Mouse (Mus musculus) gastrocnemius, postnatal 10 days (tissue): ENCODE data around the gene Lce1i. TPM values are rescaled to one million over a fixed set of nuclear protein-coding genes. Genes with fewer than 3 reads are reported as not detected.
"Not testable (repeated sequence)": the region's sequence is repeated elsewhere in the genome, so short reads cannot be mapped to it uniquely, and the experiment has no call there.

Source experiments
- DNase-seq: peaks from one replicate; pipeline ENCODE4 v3.0.0; 2021; ENCODE audit warnings: mixed read lengths
- long read RNA-seq, 2 experiments: library from polyadenylated mRNA; stranded (forward); transcript quantifications; one replicate each; pipeline ENCODE4 v2.0.0; 2021
- total RNA-seq, 2 experiments: library from RNA; stranded (reverse); gene quantifications; 2 replicates each; pipeline ENCODE4 v1.2.3; 2021

Gene Lce1i
- total RNA-seq, result not detected
- long read RNA-seq, experiment 1, result 0 reads
- long read RNA-seq, experiment 2, result 0 reads

DNA sequence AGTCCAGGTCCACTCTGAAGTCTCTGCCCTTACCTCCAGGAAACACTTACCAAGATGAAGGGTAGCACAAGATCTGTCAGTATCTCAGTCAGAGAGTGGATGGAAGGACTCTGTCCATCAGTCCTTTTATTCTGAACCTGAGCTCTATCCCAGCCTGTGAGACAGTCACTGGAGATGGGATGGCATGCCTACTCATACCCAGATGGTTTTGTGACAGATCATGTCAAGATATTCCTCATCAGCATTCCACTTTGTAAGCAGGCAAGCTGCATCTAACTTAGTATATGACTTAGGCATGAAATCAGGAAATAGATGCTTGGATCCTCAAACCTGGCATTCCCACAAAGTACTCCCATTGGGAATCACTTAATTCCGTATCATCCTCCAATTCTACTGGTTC lies at the start of gene Lce1i:
TSS of gene Lce1i (minus strand) at position 101 of the 400 bp plus-strand sequence.
- no peak for DNase-seq

DNA sequence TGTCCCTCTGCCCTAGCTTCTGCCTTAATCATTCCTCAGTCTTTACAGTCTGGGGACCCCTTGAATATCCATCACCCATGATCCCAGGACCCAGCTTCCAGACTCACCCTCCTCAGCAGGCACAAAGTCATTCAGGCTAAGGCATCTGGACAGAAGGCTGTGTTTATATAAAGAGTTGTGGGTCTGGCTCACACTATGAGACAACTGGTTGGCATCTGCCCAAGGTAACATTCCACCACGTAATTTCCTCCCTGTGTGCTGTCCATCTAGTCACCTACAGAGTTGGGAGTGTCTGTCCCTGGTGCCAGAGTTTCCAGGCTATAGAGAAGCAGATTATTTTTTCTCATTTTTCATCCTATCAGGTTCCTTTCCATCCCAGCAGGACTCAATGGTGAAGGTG lies 48.4 kb upstream of the Lce1i start, which contains the start of gene Kprp:
TSS of gene Kprp (minus strand) at position 140 of the 400 bp plus-strand sequence.
- DNase-seq, result no peak

DNA sequence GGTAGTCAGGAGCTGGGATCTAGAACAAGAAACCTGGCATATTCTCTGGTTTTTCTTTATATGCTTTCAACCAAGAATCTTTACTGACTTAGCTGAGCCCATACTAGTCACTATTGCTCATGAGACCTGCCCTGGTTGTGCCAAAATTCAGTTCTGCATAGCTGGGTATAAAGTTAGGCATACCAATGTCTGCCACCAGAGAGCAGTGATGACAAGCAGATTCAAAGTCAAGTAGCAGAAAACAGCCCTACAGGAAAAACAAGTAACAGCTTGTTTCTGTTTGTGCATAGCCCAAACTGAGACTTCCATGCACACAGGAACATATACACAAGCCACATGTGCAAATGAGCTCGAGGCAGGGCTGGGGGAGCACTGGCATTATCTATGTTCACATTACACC lies 47.1 kb upstream of the Lce1i start:
- DNase-seq, result no peak

DNA sequence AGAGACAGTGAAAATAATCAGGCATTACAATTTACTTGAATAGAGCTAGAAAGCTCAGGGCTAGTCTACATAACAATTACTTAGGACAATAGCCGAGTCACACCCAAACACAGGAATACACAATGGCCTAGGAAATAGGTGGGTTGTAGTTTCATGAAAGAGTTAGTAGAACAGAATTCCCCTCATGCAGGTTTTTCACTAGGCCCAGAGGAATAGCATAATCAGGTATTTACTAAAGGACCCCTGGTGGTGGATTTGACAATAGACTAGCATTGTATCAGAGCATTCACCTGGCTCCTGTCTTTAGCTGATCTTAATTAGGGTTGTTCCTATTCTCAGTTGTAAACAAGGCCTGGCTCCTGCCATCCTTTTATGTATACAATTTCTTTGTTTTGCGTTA lies 37.3 kb upstream of the Lce1i start:
- not testable (repeated sequence) for DNase-seq

DNA sequence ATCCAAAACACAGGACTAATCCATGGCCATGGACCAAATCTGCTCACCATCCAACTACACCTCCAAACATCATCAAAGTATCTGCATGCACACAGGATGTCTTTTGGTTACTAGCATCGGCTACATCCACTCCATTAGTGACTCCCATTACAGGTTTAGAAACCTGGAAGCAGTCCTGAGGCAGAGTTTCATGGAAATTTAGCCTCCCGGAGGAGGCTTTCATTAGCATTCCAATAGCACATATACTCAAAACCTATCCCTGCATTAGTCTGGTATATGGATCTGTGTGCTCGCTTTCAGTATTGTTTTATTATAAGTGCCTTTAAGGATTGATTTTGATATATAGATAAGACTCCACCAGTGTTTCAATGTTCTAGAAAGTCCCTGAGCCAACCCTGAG lies 36.9 kb upstream of the Lce1i start:
- DNase-seq, result no peak

DNA sequence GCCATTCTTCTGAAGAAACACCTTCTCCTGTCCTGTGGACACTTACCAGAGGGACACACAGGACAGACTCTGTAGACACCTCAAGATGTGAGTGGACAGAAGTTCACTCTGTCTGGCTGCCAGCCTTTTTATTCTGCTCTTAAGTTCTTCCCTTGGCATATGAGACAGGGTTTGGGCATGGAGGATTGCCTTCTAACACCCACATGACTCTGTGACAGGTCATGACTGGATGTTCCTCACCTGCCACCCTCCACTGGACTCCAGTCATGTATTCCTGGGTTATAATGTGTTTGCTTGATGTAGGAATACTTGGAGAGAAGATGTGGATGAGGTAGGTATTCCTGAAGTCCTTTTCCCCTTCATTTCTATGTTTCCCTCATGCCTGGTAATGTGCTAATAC lies 29.1 kb upstream of the Lce1i start, which contains the start of gene Lce1k:
TSS of gene Lce1k (minus strand) at position 101 of the 400 bp plus-strand sequence.
- no peak for DNase-seq

DNA sequence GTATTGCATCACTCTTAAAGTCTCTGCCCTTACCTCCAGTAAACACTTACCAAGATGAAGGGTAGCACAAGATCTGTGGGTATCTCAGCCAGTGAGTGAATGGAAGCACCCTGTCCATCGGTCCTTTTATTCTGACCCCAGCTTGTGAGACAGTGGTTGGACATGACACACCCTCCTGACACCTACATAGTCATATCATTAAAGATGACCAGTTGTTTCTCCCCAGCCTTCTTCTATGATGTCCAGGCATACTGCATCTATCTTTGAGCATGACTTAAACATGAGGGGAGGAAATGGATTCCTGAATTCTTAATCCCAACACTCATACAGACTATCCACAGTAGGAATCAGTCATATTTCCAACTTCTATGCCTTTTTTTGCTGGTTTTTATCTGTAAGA lies 11.7 kb upstream of the Lce1i start, which contains the start of gene Lce1j:
TSS of gene Lce1j (minus strand) at position 101 of the 400 bp plus-strand sequence.
- no peak for DNase-seq

DNA sequence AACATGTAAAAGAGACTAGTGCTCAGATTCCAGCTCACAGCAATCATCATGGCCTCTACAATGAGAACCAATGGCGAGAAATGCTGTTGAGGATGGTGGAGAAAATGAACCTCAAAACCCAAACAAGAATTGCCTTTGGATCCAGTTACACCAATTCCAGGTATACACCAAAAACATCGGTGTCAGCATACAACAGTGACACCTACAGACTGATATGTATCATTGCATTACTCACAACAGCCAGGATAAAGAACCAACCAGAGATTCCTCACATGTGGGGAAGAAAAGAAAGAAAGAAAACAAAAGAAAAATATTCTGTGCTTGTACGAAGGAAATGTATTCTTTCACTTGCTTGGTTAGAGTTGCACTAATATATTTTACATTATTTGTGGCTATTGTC lies 7.1 kb downstream of the Lce1i start:
- no peak for DNase-seq

DNA sequence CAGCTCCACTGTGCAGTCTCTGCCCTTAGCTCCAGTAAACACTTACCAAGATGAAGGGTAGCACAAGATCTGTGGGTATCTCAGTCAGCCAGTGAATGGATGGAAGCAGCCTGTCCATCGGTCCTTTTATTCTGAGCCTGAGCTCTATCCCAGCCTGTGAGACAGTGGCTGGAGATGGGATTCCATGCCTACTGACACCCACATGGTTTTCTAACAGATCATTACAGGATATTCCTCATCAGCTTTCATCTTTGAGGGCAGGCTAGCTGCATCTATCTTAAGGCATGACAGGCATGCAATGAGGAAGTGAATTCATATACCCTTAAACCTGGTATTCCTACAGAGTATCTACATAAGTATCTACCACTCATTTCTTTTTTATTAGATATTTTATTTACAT lies 13.7 kb downstream of the Lce1i start, which contains the start of gene Lce1h:
TSS of gene Lce1h (minus strand) at position 101 of the 400 bp plus-strand sequence.
- no peak for DNase-seq

DNA sequence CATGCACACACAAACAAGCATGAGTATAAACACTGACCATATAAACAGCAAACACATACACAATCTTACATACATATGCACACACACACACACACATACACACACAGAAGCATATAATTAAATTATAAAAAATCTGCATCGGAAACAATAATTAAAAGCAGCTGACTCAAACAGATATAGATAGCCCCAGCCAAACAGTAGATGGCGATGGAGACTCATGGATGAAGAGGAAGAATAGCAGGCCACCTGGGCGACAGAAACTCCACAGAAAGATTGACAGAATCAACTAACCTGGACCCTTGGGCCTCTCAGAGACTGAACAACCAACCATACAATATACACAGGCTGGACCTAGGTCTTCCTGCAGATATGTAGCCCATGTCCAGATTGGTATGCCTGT lies 25.5 kb downstream of the Lce1i start:
- DNase-seq, result no peak

DNA sequence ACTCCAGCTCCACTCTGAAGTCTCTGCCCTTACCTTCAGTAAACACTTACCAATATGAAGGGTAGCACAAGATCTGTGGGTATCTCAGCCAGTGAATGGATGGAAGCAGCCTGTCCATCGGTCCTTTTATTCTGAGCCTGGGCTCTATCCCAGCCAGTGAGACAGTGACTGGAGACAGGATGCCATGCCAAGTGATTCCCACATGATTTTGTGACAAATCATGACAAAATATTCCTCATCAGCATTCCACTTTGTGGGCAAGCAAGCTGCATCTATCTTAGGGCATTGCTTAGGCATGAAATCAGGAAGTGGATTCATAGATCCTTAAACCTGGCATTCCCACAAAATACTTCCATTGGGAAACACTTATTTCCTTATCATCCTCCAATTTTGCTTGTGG lies 26.5 kb downstream of the Lce1i start, which contains the start of gene Lce1g:
TSS of gene Lce1g (minus strand) at position 101 of the 400 bp plus-strand sequence.
- DNase-seq, result no peak

DNA sequence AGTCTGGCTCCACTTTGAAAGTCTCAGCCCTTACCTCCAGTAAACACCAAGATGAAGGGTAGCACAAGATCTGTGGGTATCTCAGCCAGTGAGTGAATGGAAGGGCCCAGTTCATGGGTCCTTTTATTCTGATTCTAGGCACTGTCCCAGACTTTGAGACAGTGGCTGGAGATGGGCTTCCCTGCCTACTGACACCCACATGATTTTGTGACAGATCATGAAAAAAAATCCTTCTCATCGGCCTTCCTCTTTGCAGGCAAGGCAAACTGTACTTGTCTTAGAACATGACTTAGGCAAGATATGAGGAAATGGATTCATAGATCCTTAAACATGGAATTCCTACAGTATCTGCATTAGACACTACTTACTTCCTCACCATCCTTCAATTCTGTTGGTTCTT lies 39.7 kb downstream of the Lce1i start, which contains the start of gene Gm38119:
TSS of gene Gm38119 (minus strand) at position 101 of the 400 bp plus-strand sequence.
- no peak for DNase-seq

Other genes starting within 250 kb of the Lce1i start
- not detected for gene 2310046K23Rik, start 244.4 kb downstream of the Lce1i start, total RNA-seq
- gene Ivl, start 205.2 kb downstream of the Lce1i start, total RNA-seq, result not detected
- not detected for gene Smcp, start 189.9 kb downstream of the Lce1i start, total RNA-seq
- gene 2210017I01Rik, start 171.4 kb downstream of the Lce1i start, total RNA-seq, result not detected
- gene Lce6a, start 157.2 kb downstream of the Lce1i start, total RNA-seq, result not detected
- gene Lce1a1, start 130.6 kb downstream of the Lce1i start, total RNA-seq, result not detected
- not detected for gene Lce1b, start 122.0 kb downstream of the Lce1i start, total RNA-seq
- not detected for gene Lce1a2, start 108.6 kb downstream of the Lce1i start, total RNA-seq
- not detected for gene Lce1c, start 99.7 kb downstream of the Lce1i start, total RNA-seq
- gene Lce1d, start 91.7 kb downstream of the Lce1i start, total RNA-seq, result not detected
- not detected for gene Lce1e, start 69.8 kb downstream of the Lce1i start, total RNA-seq
- not detected for gene Lce1f, start 58.5 kb downstream of the Lce1i start, total RNA-seq
- not detected for gene Gm38119, start 39.8 kb downstream of the Lce1i start, total RNA-seq
- gene Lce1g, start 26.6 kb downstream of the Lce1i start, total RNA-seq, result not detected
- not detected for gene Lce1h, start 13.8 kb downstream of the Lce1i start, total RNA-seq
- not detected for gene Lce1j, start 11.6 kb upstream of the Lce1i start, total RNA-seq
- gene Lce1k, start 29.0 kb upstream of the Lce1i start, total RNA-seq, result not detected
- gene Kprp, start 48.3 kb upstream of the Lce1i start, total RNA-seq, result not detected
- gene Lce1l, start 72.4 kb upstream of the Lce1i start, total RNA-seq, result not detected
- gene 2310050C09Rik, start 91.3 kb upstream of the Lce1i start, total RNA-seq, result not detected
- gene Lce3a, start 147.3 kb upstream of the Lce1i start, total RNA-seq, result not detected
- not detected for gene Lce3b, start 154.1 kb upstream of the Lce1i start, total RNA-seq
- gene Lce3c, start 165.6 kb upstream of the Lce1i start, total RNA-seq, result not detected
- not detected for gene Lce3d, start 178.5 kb upstream of the Lce1i start, total RNA-seq
- not detected for gene Lce3e, start 188.2 kb upstream of the Lce1i start, total RNA-seq
- not detected for gene Lce3f, start 213.3 kb upstream of the Lce1i start, total RNA-seq
- gene Crct1, start 236.8 kb upstream of the Lce1i start, total RNA-seq, result not detected
- not detected for gene Lce1m, start 240.2 kb upstream of the Lce1i start, total RNA-seq